Mouse (Mus musculus) layer of hippocampus, adult 8-10 months (tissue): Measurements from ENCODE around the gene Ptprc. TPM values are rescaled to one million over a fixed set of nuclear protein-coding genes. Genes with fewer than 3 reads are reported as not detected.

Experiments
- DNase-seq, 2 experiments: peaks; one replicate each; pipeline ENCODE4 v3.0.0; 2022; ENCODE audit warnings: low spot score in 2 of 2
- total RNA-seq, 4 experiments: library from RNA; stranded (reverse); gene quantifications; 2 replicates each; pipeline ENCODE4 v1.2.4; 2022

The Ptprc gene
- total RNA-seq, 4 experiments from 2014 or later, result 2.5 to 20.9 (median 11.8) TPM

GRCm38 (mm10) chr1:138040556-138040955 is 135.0 kb downstream of the Ptprc start:
- no peak for DNase-seq

- no peak for DNase-seq
Measured at GRCm38 (mm10) chr1:138039201-138039600, 136.3 kb downstream of the Ptprc start.

- no peak for DNase-seq
Measured at GRCm38 (mm10) chr1:138037484-138037883, 138.0 kb downstream of the Ptprc start.

- DNase-seq, result no peak
Measured at GRCm38 (mm10) chr1:138029649-138030048, 145.9 kb downstream of the Ptprc start.

- DNase-seq, result no peak
Measured at GRCm38 (mm10) chr1:138025298-138025697, 150.2 kb downstream of the Ptprc start.

- DNase-seq, result no peak
Measured at GRCm38 (mm10) chr1:138023601-138024000, 151.9 kb downstream of the Ptprc start.

GRCm38 (mm10) chr1:138022918-138023295 is 152.6 kb downstream of the Ptprc start:
- no peak for DNase-seq

DNA sequence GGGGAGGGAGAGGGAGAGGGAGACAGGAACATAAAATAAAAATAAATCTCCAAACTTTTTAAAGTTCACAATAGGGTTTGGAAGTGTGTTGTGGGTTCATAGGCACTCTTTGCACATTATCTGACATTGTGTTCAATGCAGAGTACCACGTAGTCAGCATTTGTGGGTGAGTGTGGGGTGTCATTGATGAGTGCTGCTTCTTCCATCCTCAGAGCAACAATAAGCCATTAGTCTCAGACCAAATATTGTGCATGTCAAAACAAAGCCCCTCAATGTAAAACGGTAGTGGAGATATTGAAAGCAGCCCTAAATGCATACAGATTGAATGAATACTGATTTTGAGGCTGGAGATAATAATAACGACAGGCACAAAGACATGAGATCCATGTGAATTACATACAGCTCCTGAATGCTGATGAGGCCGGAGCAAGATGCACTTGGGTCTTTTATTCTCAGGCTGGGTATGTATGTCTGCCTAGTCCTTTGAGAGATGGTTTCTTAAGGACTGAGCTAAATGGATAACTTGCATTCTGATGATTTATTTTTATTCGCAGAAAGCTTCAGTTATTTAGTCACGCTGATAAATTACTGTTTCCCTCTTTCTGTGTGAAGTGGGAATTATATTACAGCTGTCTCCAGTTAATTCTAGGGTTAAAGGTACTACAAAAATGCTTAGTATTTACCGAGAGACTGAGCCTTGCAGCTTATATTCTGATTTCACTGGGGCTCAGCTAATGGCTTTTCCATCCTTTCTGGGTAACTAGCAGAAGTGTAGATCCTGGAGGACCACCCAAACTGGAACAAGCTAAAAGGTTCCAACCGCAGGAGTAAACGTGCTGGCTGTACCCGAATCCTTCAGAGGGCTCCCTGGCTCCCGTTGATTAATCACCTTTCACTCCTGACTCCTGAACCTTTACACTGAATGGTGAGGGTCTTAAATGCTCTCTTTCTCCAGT is 153.3 kb downstream of the Ptprc start:
- no peak for DNase-seq

Other genes starting within 250 kb of the Ptprc start
- not detected for gene Atp6v1g3, start 98.0 kb upstream of the Ptprc start, total RNA-seq